In genomic region chr11:19977687-19978086, GRCm38 (mm10) we compare ENCODE assay signal across 20 mouse cellular contexts. TPM values are rescaled to one million over a fixed set of nuclear protein-coding genes. Genes with fewer than 3 reads are reported as not detected.
DNase-seq lines count a peak whose midpoint lies in the region; ATAC-seq and TF ChIP-seq lines count a peak whose summit lies in the region.
"Had no signal": no experiment of that assay in that cellular context is flagged by ENCODE, and none has a peak within 500 bp of the region (broad histone marks: within the 10 kb centered on the region; RNA-seq: fewer than 3 reads in every experiment).

No protein-coding gene starts in this region.

- peak; percentile 73 for ATAC-seq in Patski
- 0 out of 2 replicates have a peak, but pooled peaks have one; percentile 15 for ATAC-seq in neutrophil, adult 5-6 weeks (ENCODE audit: extremely low read depth, insufficient number of reproducible peaks, low FRiP score, poor library complexity, severe bottlenecking)
- ATAC-seq in forebrain, embryonic 14.5 days = no peak
- ATAC-seq in hindbrain, postnatal 0 days = no peak
- ATAC-seq: forebrain, embryonic 15.5 days; midbrain, embryonic 16.5 days had no signal

- H3K36me3 ChIP-seq in forebrain, embryonic 14.5 days (ENCODE audit: control insufficient read depth, insufficient read depth, low read length) = no peaks in the 10 kb centered on the region
- no peaks in the 10 kb centered on the region for H3K36me3 ChIP-seq in hindbrain, postnatal 0 days (ENCODE audit: insufficient read depth, low read length)
- H3K36me3 ChIP-seq: forebrain, embryonic 15.5 days; liver, embryonic 13.5 days; neural tube, embryonic 12.5 days had no signal

- no peaks in the 10 kb centered on the region for H3K27me3 ChIP-seq in Patski
- H3K27me3 ChIP-seq in forebrain, embryonic 14.5 days (replicated peaks; ENCODE audit: control insufficient read depth, insufficient read depth, low read length) = no peaks in the 10 kb centered on the region
- H3K27me3 ChIP-seq in hindbrain, postnatal 0 days (ENCODE audit: insufficient read depth, low read length) = no peaks in the 10 kb centered on the region
- H3K27me3 ChIP-seq: forebrain, embryonic 15.5 days; liver, embryonic 13.5 days; megakaryocyte, embryonic 14.5 days; neural tube, embryonic 12.5 days had no signal

- H3K9me3 ChIP-seq in forebrain, embryonic 14.5 days (replicated peaks; ENCODE audit: control insufficient read depth, low read length) = no peaks in the 10 kb centered on the region
- no peaks in the 10 kb centered on the region for H3K9me3 ChIP-seq in hindbrain, postnatal 0 days (ENCODE audit: low read length)
- H3K9me3 ChIP-seq: forebrain, embryonic 15.5 days; liver, embryonic 13.5 days; megakaryocyte, embryonic 14.5 days; neural tube, embryonic 12.5 days had no signal

- TF ChIP-seq CTCF in layer of hippocampus, adult 2 months (conservative IDR thresholded peaks at IDR 0.05) = no peak
- no peak for TF ChIP-seq CTCF in Patski (IDR thresholded peaks at IDR 0.05)
- TF ChIP-seq CTCF in hindbrain, postnatal 0 days (IDR thresholded peaks at IDR 0.05; ENCODE audit: low read depth) = no peak

- POLR2A ChIA-PET in Patski (lab: Charles Lee) = no interaction called here

- 70% methylated on average over 2 of the region's 2 CpGs for WGBS in forebrain, embryonic 14.5 days
- WGBS in hindbrain, postnatal 0 days = 61% methylated on average over 2 of the region's 2 CpGs

- no peak overlapping the region for H3K4me2 ChIP-seq in forebrain, embryonic 14.5 days (ENCODE audit: low read length)
- H3K4me2 ChIP-seq in hindbrain, postnatal 0 days (ENCODE audit: low read depth, low read length) = no peak overlapping the region
- H3K4me2 ChIP-seq: forebrain, embryonic 15.5 days; hindbrain, embryonic 14.5 days; liver, embryonic 13.5 days; neural tube, embryonic 12.5 days had no signal

- H3K4me3 ChIP-seq in layer of hippocampus, adult 2 months = no peak overlapping the region
- no peak overlapping the region for H3K4me3 ChIP-seq in forebrain, embryonic 14.5 days (ENCODE audit: low read depth, low read length)
- H3K4me3 ChIP-seq in hindbrain, postnatal 0 days (ENCODE audit: low read length) = no peak overlapping the region
- H3K4me3 ChIP-seq: forebrain, embryonic 15.5 days; liver, embryonic 13.5 days; megakaryocyte, embryonic 14.5 days; neural tube, embryonic 12.5 days had no signal

- CTCF ChIA-PET in Patski (lab: Charles Lee) = interaction anchor here (0.9 to 1.4 kb wide), 2 partner anchors 9 to 51 kb away, joined by 4 to 5 read pairs; no protein-coding TSS in a partner anchor

- peak in 1 of 2 experiments; percentile 43 for DNase-seq in layer of hippocampus, adult 2 months (ENCODE audit: low spot score in 2 of 2)
- no peak for DNase-seq in layer of hippocampus, adult 11-12 months (ENCODE audit: low spot score)
- peak; percentile 48 for DNase-seq in CD4-positive helper T cell, adult 2 months (ENCODE audit: low read depth, low spot score)
- DNase-seq in Patski (ENCODE audit: low read depth, low spot score) = peak; percentile 33
- no peak for DNase-seq in forebrain, embryonic 14.5 days (ENCODE audit: low spot score)
- DNase-seq in hindbrain, postnatal 0 days (ENCODE audit: low spot score) = no peak
- DNase-seq: adrenal gland, adult 8-10 months; cerebellum, adult 8-10 months; gastrocnemius, postnatal 10 days; heart, postnatal 10 days; kidney, postnatal 14 days; layer of hippocampus, postnatal 36 days; liver, embryonic 13.5 days; retina, postnatal 1 day had no signal

- no peak overlapping the region for H3K9ac ChIP-seq in forebrain, embryonic 14.5 days (ENCODE audit: low read length)
- no peak overlapping the region for H3K9ac ChIP-seq in hindbrain, postnatal 0 days (replicated peaks; ENCODE audit: low read length)
- H3K9ac ChIP-seq: forebrain, embryonic 15.5 days; hindbrain, embryonic 14.5 days; liver, embryonic 13.5 days; neural tube, embryonic 12.5 days had no signal

- H3K4me1 ChIP-seq in forebrain, embryonic 14.5 days (ENCODE audit: control insufficient read depth, insufficient read depth, low read length) = no peaks in the 10 kb centered on the region
- H3K4me1 ChIP-seq in hindbrain, postnatal 0 days (ENCODE audit: insufficient read depth, low read length) = peaks cover 8% of the 10 kb centered on the region; the same call in 1 of the 2 replicates

- in situ Hi-C loops in Patski (cut with MboI; ENCODE audit: low pct_unique_long_range_greater_than_20kb) = no loop called here

- peak overlapping the region; percentile 64 for H3K27ac ChIP-seq in layer of hippocampus, adult 2 months
- H3K27ac ChIP-seq in forebrain, embryonic 14.5 days (ENCODE audit: low read depth, low read length) = no peak overlapping the region
- H3K27ac ChIP-seq in hindbrain, postnatal 0 days = no peak overlapping the region
- H3K27ac ChIP-seq: forebrain, embryonic 15.5 days; hindbrain, embryonic 14.5 days; liver, embryonic 13.5 days; neural tube, embryonic 12.5 days had no signal

RNA-seq across cellular contexts. Expression of gene Spred2, which starts 53.5 kb away (rescaled TPM):
- 10 to 100 TPM; 88.2 to 89.4 TPM for total RNA-seq in layer of hippocampus, adult 2 months (2021)
- 37.4 TPM for polyA plus RNA-seq in Patski (2021)
- 2.6 and 2.8 TPM in 2 replicates for total RNA-seq in neutrophil, adult 5-6 weeks (2017)
- 5.4 and 6.5 TPM in 2 replicates for polyA plus RNA-seq in forebrain, embryonic 14.5 days (2014; fragmentation: Nextera tagmentation; extraction: Ambion mirVana)
- 15.6 and 16.9 TPM in 2 replicates for total RNA-seq in hindbrain, postnatal 0 days (2014; rRNA removed)
- polyA plus RNA-seq in hindbrain, postnatal 0 days (2015; fragmentation: Nextera tagmentation; extraction: Ambion mirVana) = 8.4 and 8.7 TPM in 2 replicates

Comparison
In these comparisons a context has a peak if more than half of its experiments do, and no peak if none do; other contexts are left out.
1. DNase-seq: peak in CD4-positive helper T cell, adult 2 months (single experiment) and Patski (single experiment); none in layer of hippocampus, adult 11-12 months (single experiment), forebrain, embryonic 14.5 days (single experiment) and hindbrain, postnatal 0 days (single experiment).
2. ATAC-seq: peak in Patski (single experiment) and neutrophil, adult 5-6 weeks (single experiment); none in forebrain, embryonic 14.5 days (single experiment) and hindbrain, postnatal 0 days (single experiment).